9 mouse cellular contexts compared by ENCODE assay signal in the genomic region with DNA sequence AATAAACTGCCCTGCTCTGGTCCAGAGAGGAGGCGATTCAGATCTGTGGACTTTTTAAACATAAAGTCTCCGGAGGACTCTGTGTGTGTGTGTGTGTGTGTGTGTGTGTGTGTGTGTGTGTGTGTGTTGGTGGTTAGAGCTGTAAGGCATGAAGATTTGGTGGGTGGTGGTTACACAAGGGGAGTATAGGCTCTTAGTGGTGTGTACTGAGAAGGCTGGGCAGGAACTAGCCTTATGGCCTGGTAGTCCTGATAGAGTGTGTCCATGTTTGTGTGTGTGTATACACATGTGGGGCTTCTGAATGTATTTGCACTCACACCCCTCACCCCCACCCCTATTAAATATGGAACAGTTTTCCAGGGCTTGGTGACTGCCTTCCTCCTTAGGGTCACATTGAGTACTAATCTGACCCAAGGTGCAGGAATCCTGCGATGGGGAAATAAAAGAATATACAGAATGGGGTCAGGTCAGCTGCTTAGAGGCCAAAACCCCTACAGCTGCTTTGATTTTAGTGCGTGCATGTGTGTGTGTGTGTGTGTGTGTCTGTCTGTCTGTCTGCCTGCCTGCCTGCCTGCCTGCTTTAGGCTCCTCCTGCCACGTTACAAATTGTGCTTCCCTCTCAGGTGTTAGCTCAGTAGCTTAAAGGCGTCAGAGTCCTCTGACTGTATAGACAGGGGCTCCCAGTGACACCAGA.
DNase-seq lines count a peak whose midpoint lies in the region; ATAC-seq lines count a peak whose summit lies in the region.
"Had no signal": no experiment of that assay in that cellular context is flagged by ENCODE, and none has a peak within 500 bp of the region (broad histone marks: within the 10 kb centered on the region; RNA-seq: fewer than 3 reads in every experiment).

No protein-coding gene starts in this region.

- peaks cover 41% of the 10 kb centered on the region for H3K4me1 ChIP-seq in embryonic facial prominence, embryonic 15.5 days
- H3K4me1 ChIP-seq in limb, embryonic 11.5 days (ENCODE audit: control insufficient read depth, insufficient read depth, low read length) = peaks cover 56% of the 10 kb centered on the region
- peaks cover 39% of the 10 kb centered on the region for H3K4me1 ChIP-seq in midbrain, embryonic 16.5 days (ENCODE audit: control insufficient read depth, insufficient read depth, low read length)

- H3K4me3 ChIP-seq in embryonic facial prominence, embryonic 15.5 days (replicated peaks) = peak overlapping the region; percentile 79; the same call in 1 of the 2 replicates
- peak overlapping the region; percentile 14; the same call in 1 of the 2 replicates for H3K4me3 ChIP-seq in limb, embryonic 11.5 days (ENCODE audit: low read depth, low read length)
- peak overlapping the region; percentile 95 for H3K4me3 ChIP-seq in midbrain, embryonic 16.5 days (ENCODE audit: low read depth, low read length)

- H3K36me3 ChIP-seq in embryonic facial prominence, embryonic 15.5 days = no peaks in the 10 kb centered on the region
- no peaks in the 10 kb centered on the region for H3K36me3 ChIP-seq in limb, embryonic 11.5 days (ENCODE audit: control insufficient read depth, insufficient read depth, low read length)
- H3K36me3 ChIP-seq in midbrain, embryonic 16.5 days (ENCODE audit: control insufficient read depth, insufficient read depth, low read length) = no peaks in the 10 kb centered on the region

- peak overlapping the region; percentile 10; the same call in 1 of the 2 replicates for H3K4me2 ChIP-seq in embryonic facial prominence, embryonic 15.5 days (replicated peaks)
- H3K4me2 ChIP-seq in limb, embryonic 11.5 days (ENCODE audit: low read depth, severe bottlenecking) = peak overlapping the region; percentile 46
- H3K4me2 ChIP-seq in midbrain, embryonic 16.5 days (ENCODE audit: low read length) = peak overlapping the region; percentile 96

- 0 out of 2 replicates have a peak, but pooled peaks cover 3% of the 10 kb centered on the region for H3K27me3 ChIP-seq in embryonic facial prominence, embryonic 15.5 days
- no peaks in the 10 kb centered on the region for H3K27me3 ChIP-seq in limb, embryonic 11.5 days (ENCODE audit: control insufficient read depth, insufficient read depth, low read length)
- H3K27me3 ChIP-seq in midbrain, embryonic 16.5 days (ENCODE audit: control insufficient read depth, insufficient read depth, low read depth, low read length) = no peaks in the 10 kb centered on the region

- no peak for ATAC-seq in embryonic facial prominence, embryonic 15.5 days (ENCODE audit: insufficient number of reproducible peaks, low FRiP score, low TSS enrichment, low read depth)
- no peak for ATAC-seq in limb, embryonic 11.5 days (ENCODE audit: insufficient number of reproducible peaks, low FRiP score, low TSS enrichment, low read depth)
- ATAC-seq in midbrain, embryonic 16.5 days = no peak

- peak; percentile 81 for DNase-seq in heart, adult 11 months
- DNase-seq in heart, postnatal 25 days (ENCODE audit: low spot score) = no peak
- DNase-seq in limb, embryonic 11.5 days (ENCODE audit: low spot score) = peak; percentile 27
- DNase-seq in adipocyte (ENCODE audit: low spot score) = no peak
- no peak for DNase-seq in frontal cortex, postnatal 10 days (ENCODE audit: low spot score in 2 of 2)
- DNase-seq in cerebellum, postnatal 36 days = no peak
- DNase-seq: kidney, adult 18-20 months had no signal

- H3K9ac ChIP-seq in embryonic facial prominence, embryonic 15.5 days = no peak overlapping the region
- peak overlapping the region; percentile 47 for H3K9ac ChIP-seq in limb, embryonic 11.5 days (ENCODE audit: low read length)
- H3K9ac ChIP-seq in midbrain, embryonic 16.5 days (ENCODE audit: low read depth, low read length) = peak overlapping the region; percentile 100

- H3K9me3 ChIP-seq in embryonic facial prominence, embryonic 15.5 days (replicated peaks) = no peaks in the 10 kb centered on the region
- H3K9me3 ChIP-seq in limb, embryonic 11.5 days (ENCODE audit: control insufficient read depth, low read length) = no peaks in the 10 kb centered on the region
- no peaks in the 10 kb centered on the region for H3K9me3 ChIP-seq in midbrain, embryonic 16.5 days (replicated peaks; ENCODE audit: control insufficient read depth, low read length, poor library complexity, severe bottlenecking)

- H3K27ac ChIP-seq in embryonic facial prominence, embryonic 15.5 days (replicated peaks) = peak overlapping the region; percentile 68
- H3K27ac ChIP-seq in limb, embryonic 11.5 days (replicated peaks; ENCODE audit: low read depth, low read length) = peak overlapping the region; percentile 73
- H3K27ac ChIP-seq in midbrain, embryonic 16.5 days (ENCODE audit: low read length) = peak overlapping the region; percentile 100

- intact Hi-C loops in heart, postnatal 25 days (cut with DNase I) = loop anchor here (5.0 kb wide), 1 partner anchor 205 kb away; no protein-coding TSS in a partner anchor

- WGBS in embryonic facial prominence, embryonic 15.5 days = 43% methylated on average over 6 of the region's 6 CpGs
- 27% methylated on average over 6 of the region's 6 CpGs for WGBS in limb, embryonic 11.5 days
- WGBS in midbrain, embryonic 16.5 days = 29% methylated on average over 6 of the region's 6 CpGs

Comparison
In these comparisons a context has a peak if more than half of its experiments do, and no peak if none do; other contexts are left out.
1. DNase-seq: peak in heart, adult 11 months (single experiment) and limb, embryonic 11.5 days (single experiment); none in heart, postnatal 25 days (single experiment), adipocyte (single experiment), frontal cortex, postnatal 10 days (0 of 2) and cerebellum, postnatal 36 days (0 of 2).
2. H3K4me2 ChIP-seq: peak in every context shown above with its lines; median percentile 96 in midbrain, embryonic 16.5 days; 46 in limb, embryonic 11.5 days; 10 in embryonic facial prominence, embryonic 15.5 days.
3. H3K4me3 ChIP-seq: peak in every context shown above with its lines; median percentile 95 in midbrain, embryonic 16.5 days; 79 in embryonic facial prominence, embryonic 15.5 days; 14 in limb, embryonic 11.5 days.
4. Peak in every context shown above with its lines, with median percentiles within 50 percentile points of each other: H3K27ac ChIP-seq.